Mouse (Mus musculus) embryonic facial prominence, embryonic 11.5 days (tissue): ENCODE data around the gene Erfe. TPM values are rescaled to one million over a fixed set of nuclear protein-coding genes. Genes with fewer than 3 reads are reported as not detected.

Source experiments
- ATAC-seq: fragments of 200-750 bp; cut with Nextera tagmentation; replicated peaks from 2 replicates; pipeline ENCODE4 v1.8.0; 2017; ENCODE audit warnings: low read depth; ENCODE audit not compliant: insufficient number of reproducible peaks, low FRiP score, low TSS enrichment
- DNase-seq: peaks from one replicate; pipeline ENCODE4 v3.0.0-alpha.2; 2015; ENCODE audit warnings: low spot score
- H3K27ac ChIP-seq: fragments of 300-500 bp; sonication (generic); replicated peaks from 2 replicates; pipeline ENCODE4 v1.5.1; 2014; ENCODE audit warnings: mild to moderate bottlenecking, low read depth, low read length, control low read depth
- H3K27me3 ChIP-seq: fragments of 300-500 bp; sonication (generic); 2 replicates; pipeline ENCODE4 v1.6.1; 2014; ENCODE audit warnings: mild to moderate bottlenecking, low read length, moderate library complexity, mixed read lengths; ENCODE audit not compliant: control insufficient read depth, insufficient read depth
- H3K36me3 ChIP-seq: fragments of 300-500 bp; sonication (generic); replicated peaks from 2 replicates; pipeline ENCODE4 v1.6.1; 2014; ENCODE audit warnings: low read depth, mild to moderate bottlenecking, low read length, moderate library complexity, mixed read lengths; ENCODE audit not compliant: control insufficient read depth, insufficient read depth
- H3K4me1 ChIP-seq: fragments of 300-500 bp; sonication (generic); 2 replicates; pipeline ENCODE4 v1.6.1; 2014; ENCODE audit warnings: low read length, mixed read lengths; ENCODE audit not compliant: control insufficient read depth, insufficient read depth
- H3K4me2 ChIP-seq: fragments of 300-500 bp; sonication (generic); 2 replicates; pipeline ENCODE4 v1.6.1; 2014; ENCODE audit warnings: low read depth, mild to moderate bottlenecking, control low read depth, low read length, moderate library complexity
- H3K4me3 ChIP-seq: fragments of 300-500 bp; sonication (generic); 2 replicates; pipeline ENCODE4 v1.5.1; 2014; ENCODE audit warnings: low read depth, low read length, control low read depth
- H3K9ac ChIP-seq: fragments of 300-500 bp; sonication (generic); replicated peaks from 2 replicates; pipeline ENCODE4 v1.6.1; 2014; ENCODE audit warnings: mild to moderate bottlenecking, control low read depth, low read length
- H3K9me3 ChIP-seq: fragments of 300-500 bp; sonication (generic); replicated peaks from 2 replicates; pipeline ENCODE4 v1.6.1; 2016; ENCODE audit warnings: mild to moderate bottlenecking, low read length, inconsistent platforms, mixed read lengths; ENCODE audit not compliant: control insufficient read depth
- WGBS: fragments of 180-500 bp; shearing (Covaris S2); extraction: QIAGEN DNeasy Blood & Tissue Kit; methylation state at CpG from one replicate; pipeline ENCODE4 v1.1.7; 2014; 5-methylcytosine and 5-hydroxymethylcytosine counted together
- polyA plus RNA-seq: library from polyadenylated mRNA; unstranded; fragments of >200 nt; fragmentation: Nextera tagmentation; extraction: Ambion mirVana; gene quantifications from 2 replicates; pipeline ENCODE4 v1.2.1, GENCODE M21; 2014

The Erfe gene
- polyA plus RNA-seq, 1 experiment from 2014 or later: 1.3 TPM

GRCm38 (mm10) chr1:91362113-91362512 lies 4.1 kb upstream of the Erfe start:
- DNase-seq (no peak), ATAC-seq (no peak)
- H3K36me3 ChIP-seq: no peaks in the 10 kb centered on the region
- no peaks in the 10 kb centered on the region for H3K9me3 ChIP-seq
- no peak overlapping the region for H3K9ac ChIP-seq
- no peak overlapping the region for H3K4me2 ChIP-seq
- H3K27ac ChIP-seq: no peak overlapping the region
- 81% methylated on average over 5 of the region's 5 CpGs for WGBS
- H3K4me3 ChIP-seq: no peak overlapping the region
- no peaks in the 10 kb centered on the region; the same call in 1 of the 2 replicates for H3K4me1 ChIP-seq
- H3K27me3 ChIP-seq: peaks cover 7% of the 10 kb centered on the region; the same call in 1 of the 2 replicates

GRCm38 (mm10) chr1:91364822-91365644 lies 1.2 kb upstream of the Erfe start:
- Histone ChIP-seq H3K36me3 (no peaks in the 10 kb centered on the region), H3K27me3 (peaks cover 9% of the 10 kb centered on the region), H3K4me1 (no peaks in the 10 kb centered on the region; the same call in 1 of the 2 replicates), H3K4me3 (no peak overlapping the region), H3K9ac (no peak overlapping the region), H3K27ac (no peak overlapping the region), H3K4me2 (no peak overlapping the region), H3K9me3 (no peaks in the 10 kb centered on the region)
- DNase-seq: no peak
- WGBS: 89% methylated on average over 16 of the region's 16 CpGs
- no peak for ATAC-seq

- Histone ChIP-seq H3K36me3 (no peaks in the 10 kb centered on the region), H3K27ac (no peak overlapping the region), H3K27me3 (peaks cover 9% of the 10 kb centered on the region), H3K9me3 (no peaks in the 10 kb centered on the region), H3K4me2 (peak overlapping the region; percentile 93), H3K4me1 (no peaks in the 10 kb centered on the region; the same call in 1 of the 2 replicates), H3K9ac (peak overlapping the region; percentile 74), H3K4me3 (peak overlapping the region; percentile 44; the same call in 1 of the 2 replicates)
- DNase-seq (no peak), ATAC-seq (no peak)
- 31% methylated on average over 8 of the region's 8 CpGs for WGBS
Observed at GRCm38 (mm10) chr1:91365816-91366214, 415 bp upstream of the Erfe start.

- 98% methylated on average over 3 of the region's 3 CpGs for WGBS
- peaks cover 2% of the 10 kb centered on the region; the same call in 1 of the 2 replicates for H3K36me3 ChIP-seq
- no peak overlapping the region for H3K4me2 ChIP-seq
- DNase-seq (no peak), ATAC-seq (no peak)
- no peak overlapping the region for H3K4me3 ChIP-seq
- no peaks in the 10 kb centered on the region; the same call in 1 of the 2 replicates for H3K4me1 ChIP-seq
- H3K9me3 ChIP-seq: no peaks in the 10 kb centered on the region
- H3K27me3 ChIP-seq: peaks cover 9% of the 10 kb centered on the region
- no peak overlapping the region; the same call in 1 of the 2 replicates for H3K9ac ChIP-seq
- H3K27ac ChIP-seq: no peak overlapping the region
Observed at GRCm38 (mm10) chr1:91367295-91367694, 1.1 kb downstream of the Erfe start.

- ATAC-seq: no peak
- Histone ChIP-seq H3K4me1 (no peaks in the 10 kb centered on the region; the same call in 1 of the 2 replicates), H3K36me3 (peaks cover 5% of the 10 kb centered on the region; the same call in 1 of the 2 replicates), H3K4me3 (no peak overlapping the region), H3K4me2 (no peak overlapping the region), H3K9me3 (no peaks in the 10 kb centered on the region), H3K27ac (no peak overlapping the region), H3K27me3 (peaks cover 9% of the 10 kb centered on the region), H3K9ac (no peak overlapping the region)
- DNase-seq: no peak
- 72% methylated on average over 4 of the region's 4 CpGs for WGBS
Observed at GRCm38 (mm10) chr1:91369408-91369807, 3.2 kb downstream of the Erfe start.

- Histone ChIP-seq H3K4me1 (no peaks in the 10 kb centered on the region; the same call in 1 of the 2 replicates), H3K36me3 (peaks cover 7% of the 10 kb centered on the region), H3K27me3 (peaks cover 9% of the 10 kb centered on the region), H3K9ac (no peak overlapping the region), H3K9me3 (no peaks in the 10 kb centered on the region), H3K4me2 (no peak overlapping the region), H3K4me3 (no peak overlapping the region), H3K27ac (no peak overlapping the region)
- no peak for ATAC-seq
- no peak for DNase-seq
- WGBS: 87% methylated on average over 23 of the region's 23 CpGs
Observed at GRCm38 (mm10) chr1:91370055-91370454, 3.8 kb downstream of the Erfe start.

GRCm38 (mm10) chr1:91373414-91373835 lies 7.2 kb downstream of the Erfe start:
- 92% methylated on average over 6 of the region's 6 CpGs for WGBS
- H3K9ac ChIP-seq: no peak overlapping the region
- no peaks in the 10 kb centered on the region for H3K9me3 ChIP-seq
- no peaks in the 10 kb centered on the region for H3K27me3 ChIP-seq
- no peak for ATAC-seq
- H3K4me2 ChIP-seq: no peak overlapping the region
- DNase-seq: no peak
- peaks cover 18% of the 10 kb centered on the region for H3K36me3 ChIP-seq
- no peak overlapping the region for H3K27ac ChIP-seq
- no peaks in the 10 kb centered on the region for H3K4me1 ChIP-seq
- no peak overlapping the region for H3K4me3 ChIP-seq

GRCm38 (mm10) chr1:91380453-91381090 lies 14.3 kb downstream of the Erfe start:
- H3K36me3 ChIP-seq: peaks cover 16% of the 10 kb centered on the region

More at GRCm38 (mm10) chr1:91380453-91381090, 14.3 kb downstream of the Erfe start:
- Histone ChIP-seq H3K9ac (no peak overlapping the region), H3K27ac (no peak overlapping the region), H3K4me1 (no peaks in the 10 kb centered on the region), H3K27me3 (no peaks in the 10 kb centered on the region), H3K4me2 (no peak overlapping the region), H3K4me3 (no peak overlapping the region), H3K9me3 (no peaks in the 10 kb centered on the region)
- ATAC-seq (peak; percentile 63), DNase-seq (peak; percentile 86)
- WGBS: 57% methylated on average over 7 of the region's 7 CpGs
